Comparison of ENCODE assay signal across 47 mouse cellular contexts in genomic region chr1:130698601-130699000, GRCm38 (mm10). TPM values are rescaled to one million over a fixed set of nuclear protein-coding genes. Genes with fewer than 3 reads are reported as not detected.
"Had no signal": no experiment of that assay in that cellular context is flagged by ENCODE, and none has a peak within 500 bp of the region (broad histone marks: within the 10 kb centered on the region; RNA-seq: fewer than 3 reads in every experiment).

No protein-coding gene starts in this region.

- H3K4me1 ChIP-seq: limb, embryonic 10.5 days; limb, embryonic 12.5 days; limb, embryonic 13.5 days; limb, embryonic 15.5 days; liver, embryonic 12.5 days; liver, embryonic 13.5 days; liver, embryonic 15.5 days; lung, embryonic 15.5 days; midbrain, embryonic 10.5 days; midbrain, embryonic 12.5 days; midbrain, embryonic 13.5 days; midbrain, embryonic 15.5 days; neural tube, embryonic 12.5 days had no signal

- H3K4me3 ChIP-seq: limb, embryonic 10.5 days; limb, embryonic 12.5 days; limb, embryonic 13.5 days; limb, embryonic 15.5 days; liver, embryonic 12.5 days; liver, embryonic 13.5 days; liver, embryonic 15.5 days; lung, embryonic 15.5 days; megakaryocyte, embryonic 14.5 days; midbrain, embryonic 10.5 days; midbrain, embryonic 12.5 days; midbrain, embryonic 13.5 days; midbrain, embryonic 15.5 days; myocyte; neural tube, embryonic 12.5 days had no signal

- H3K27me3 ChIP-seq: limb, embryonic 12.5 days; limb, embryonic 13.5 days; limb, embryonic 15.5 days; liver, embryonic 12.5 days; liver, embryonic 13.5 days; liver, embryonic 15.5 days; lung, embryonic 15.5 days; megakaryocyte, embryonic 14.5 days; midbrain, embryonic 12.5 days; midbrain, embryonic 13.5 days; midbrain, embryonic 15.5 days; neural tube, embryonic 12.5 days had no signal

- H3K27ac ChIP-seq: limb, embryonic 10.5 days; limb, embryonic 12.5 days; limb, embryonic 13.5 days; limb, embryonic 15.5 days; liver, embryonic 12.5 days; liver, embryonic 13.5 days; liver, embryonic 14.5 days; liver, embryonic 15.5 days; lung, embryonic 15.5 days; macrophage; midbrain, embryonic 10.5 days; midbrain, embryonic 12.5 days; midbrain, embryonic 13.5 days; midbrain, embryonic 15.5 days; neural tube, embryonic 12.5 days had no signal

- DNase-seq: left cerebral cortex, postnatal 4 days; liver; liver, embryonic 13.5 days; liver, postnatal 0 days; lung, adult 18-20 months; lung, adult 2 months; lung, embryonic 14.5 days; lung, postnatal 10 days; lung, postnatal 14 days; lung, postnatal 36 days; lung, postnatal 4 days; midbrain, embryonic 14.5 days had no signal

- H3K9me3 ChIP-seq: limb, embryonic 10.5 days; limb, embryonic 12.5 days; limb, embryonic 13.5 days; limb, embryonic 15.5 days; liver, embryonic 12.5 days; liver, embryonic 13.5 days; liver, embryonic 15.5 days; lung, embryonic 15.5 days; megakaryocyte, embryonic 14.5 days; midbrain, embryonic 10.5 days; midbrain, embryonic 12.5 days; midbrain, embryonic 13.5 days; midbrain, embryonic 15.5 days; neural tube, embryonic 12.5 days had no signal

RNA-seq across cellular contexts. Expression of gene Gm29427, which starts 17.0 kb away (rescaled TPM):
- total RNA-seq: left cerebral cortex, postnatal 10 days; left cerebral cortex, postnatal 25 days; left cerebral cortex, postnatal 36 days; left cerebral cortex, postnatal 4 days; liver, adult 2 months; megakaryocyte progenitor cell, adult 5-6 weeks; megakaryocyte, adult 5-6 weeks; megakaryocyte-erythroid progenitor cell, adult 5-6 weeks; midbrain, postnatal 0 days; monocyte, adult 5-6 weeks had no signal
- polyA plus RNA-seq: limb, embryonic 10.5 days; limb, embryonic 11.5 days; limb, embryonic 12.5 days; limb, embryonic 13.5 days; limb, embryonic 14.5 days; limb, embryonic 15.5 days; liver, adult 2 months; liver, embryonic 11.5 days; liver, embryonic 12.5 days; liver, embryonic 13.5 days; liver, embryonic 14.5 days; liver, embryonic 15.5 days; liver, embryonic 16.5 days; liver, postnatal 0 days; lung, adult 2 months; lung, embryonic 14.5 days; lung, embryonic 15.5 days; lung, embryonic 16.5 days; lung, postnatal 0 days; macrophage; midbrain, embryonic 10.5 days; midbrain, embryonic 11.5 days; midbrain, embryonic 12.5 days; midbrain, embryonic 14.5 days; midbrain, embryonic 15.5 days; midbrain, embryonic 16.5 days; midbrain, postnatal 0 days; myocyte; neural tube, embryonic 11.5 days; neural tube, embryonic 12.5 days had no signal

RNA-seq across cellular contexts. Expression of gene C4bp, which starts 37.2 kb away (rescaled TPM):
- total RNA-seq: left cerebral cortex, postnatal 10 days; left cerebral cortex, postnatal 14 days; left cerebral cortex, postnatal 25 days; left cerebral cortex, postnatal 36 days; left cerebral cortex, postnatal 4 days; megakaryocyte progenitor cell, adult 5-6 weeks; megakaryocyte, adult 5-6 weeks; megakaryocyte-erythroid progenitor cell, adult 5-6 weeks; monocyte, adult 5-6 weeks had no signal
- polyA plus RNA-seq: limb, embryonic 10.5 days; limb, embryonic 11.5 days; limb, embryonic 12.5 days; limb, embryonic 13.5 days; limb, embryonic 14.5 days; limb, embryonic 15.5 days; lung, embryonic 14.5 days; lung, embryonic 15.5 days; lung, embryonic 16.5 days; macrophage; midbrain, embryonic 10.5 days; midbrain, embryonic 12.5 days; midbrain, embryonic 13.5 days; midbrain, embryonic 14.5 days; midbrain, embryonic 15.5 days; myocyte; neural tube, embryonic 11.5 days; neural tube, embryonic 12.5 days had no signal
